Mouse (Mus musculus) embryonic facial prominence, embryonic 14.5 days (tissue): ENCODE data around the gene AI467606. TPM values are rescaled to one million over a fixed set of nuclear protein-coding genes. Genes with fewer than 3 reads are reported as not detected.

ENCODE experiments used
- ATAC-seq: fragments of 200-750 bp; cut with Nextera tagmentation; 2 replicates; pipeline ENCODE4 v1.8.0; 2017; ENCODE audit warnings: low read depth, moderate number of reproducible peaks, moderate TSS enrichment
- DNase-seq: peaks from one replicate; pipeline ENCODE4 v3.0.0-alpha.2; 2015; ENCODE audit warnings: low spot score
- H3K27ac ChIP-seq: fragments of 300-500 bp; sonication (generic); replicated peaks from 2 replicates; pipeline ENCODE4 v1.5.1; 2014; ENCODE audit warnings: low read depth, mild to moderate bottlenecking, low read length, moderate library complexity
- H3K27me3 ChIP-seq: fragments of 300-500 bp; sonication (generic); replicated peaks from 2 replicates; pipeline ENCODE4 v1.6.1; 2014; ENCODE audit warnings: low read length; ENCODE audit not compliant: control insufficient read depth, insufficient read depth
- H3K36me3 ChIP-seq: fragments of 300-500 bp; sonication (generic); 2 replicates; pipeline ENCODE4 v1.6.1; 2014; ENCODE audit warnings: low read length, mixed read lengths; ENCODE audit not compliant: control insufficient read depth, insufficient read depth
- H3K4me1 ChIP-seq: fragments of 300-500 bp; sonication (generic); 2 replicates; pipeline ENCODE4 v1.6.1; 2014; ENCODE audit warnings: antibody characterized with exemption, low read length; ENCODE audit not compliant: control insufficient read depth, insufficient read depth
- H3K4me2 ChIP-seq: fragments of 300-500 bp; sonication (generic); 2 replicates; pipeline ENCODE4 v1.6.1; 2014; ENCODE audit warnings: low read depth, mild to moderate bottlenecking, low read length, moderate library complexity, mixed read lengths
- H3K4me3 ChIP-seq: fragments of 300-500 bp; sonication (generic); 2 replicates; pipeline ENCODE4 v1.5.1; 2014; ENCODE audit warnings: low read depth, mild to moderate bottlenecking, low read length
- H3K9ac ChIP-seq: fragments of 300-500 bp; sonication (generic); 2 replicates; pipeline ENCODE4 v1.6.1; 2014; ENCODE audit warnings: low read depth, mild to moderate bottlenecking, low read length, moderate library complexity, mixed read lengths
- H3K9me3 ChIP-seq: fragments of 300-500 bp; sonication (generic); 2 replicates; pipeline ENCODE4 v1.6.1; 2016; ENCODE audit warnings: low read length; ENCODE audit not compliant: control insufficient read depth
- WGBS: fragments of 180-500 bp; shearing (Covaris S2); extraction: QIAGEN DNeasy Blood & Tissue Kit; methylation state at CpG from one replicate; pipeline ENCODE4 v1.1.7; 2014; 5-methylcytosine and 5-hydroxymethylcytosine counted together
- polyA plus RNA-seq: library from polyadenylated mRNA; unstranded; fragments of >200 nt; fragmentation: Nextera tagmentation; extraction: Ambion mirVana; gene quantifications from 2 replicates; pipeline ENCODE4 v1.2.1, GENCODE M21; 2014

Gene AI467606
- 3.8 and 4.5 TPM in 2 replicates for polyA plus RNA-seq

DNA sequence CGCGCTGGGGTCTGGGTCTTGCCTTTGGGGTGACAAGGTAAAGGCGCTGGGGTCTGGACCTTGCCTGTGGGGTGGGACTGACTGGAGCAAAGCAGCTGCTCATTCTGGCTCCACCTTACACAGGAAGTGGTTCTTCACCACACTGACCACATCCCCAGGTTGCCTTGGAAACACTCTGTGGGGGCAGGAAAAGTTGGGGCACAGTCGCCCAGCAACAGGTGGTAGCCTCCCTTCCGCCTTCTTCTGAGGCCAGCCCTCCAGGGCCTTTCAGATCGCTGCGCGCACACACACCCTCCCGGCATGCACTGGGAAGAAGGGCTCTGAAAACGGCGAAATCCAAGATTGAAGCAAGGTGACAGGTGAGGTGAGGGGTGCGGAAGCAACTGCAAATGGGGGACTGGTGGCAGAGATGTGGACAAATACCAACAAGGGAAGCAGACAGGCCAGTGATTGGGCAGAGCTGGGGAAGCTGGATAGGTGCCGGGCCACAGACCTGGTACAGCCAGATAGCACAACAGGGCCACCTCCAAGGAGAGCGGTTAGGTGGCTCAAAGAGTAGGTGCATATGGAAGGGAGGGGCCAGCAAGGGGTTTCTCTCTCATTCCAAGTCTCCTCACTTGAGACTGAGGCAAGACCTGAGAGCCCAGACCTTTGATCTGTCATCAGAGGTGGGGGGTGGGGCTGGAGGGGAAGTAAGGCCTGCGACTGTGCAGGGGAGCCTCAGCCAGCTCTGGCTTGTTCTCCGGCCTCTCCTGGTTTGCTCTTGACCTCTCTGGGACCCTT is at the start of gene AI467606:
AI467606 (plus strand) TSS at position 246 of the 783 bp plus-strand sequence.
- Histone ChIP-seq H3K9me3 (no peaks in the 10 kb centered on the region), H3K9ac (peak within 1 kb of the TSS; percentile 3; the same call in 1 of the 2 replicates), H3K4me3 (peak within 1 kb of the TSS; percentile 8), H3K36me3 (no peaks in the 10 kb centered on the region), H3K4me2 (peak within 1 kb of the TSS; percentile 38), H3K27me3 (peaks cover 4% of the 10 kb centered on the region; the same call in 1 of the 2 replicates), H3K4me1 (peaks cover 3% of the 10 kb centered on the region; the same call in 1 of the 2 replicates), H3K27ac (no peak within 1 kb of the TSS)
- peak; percentile 62 for ATAC-seq
- DNase-seq = peak; percentile 62
- WGBS = 67% methylated on average over 15 of the region's 16 CpGs

DNA sequence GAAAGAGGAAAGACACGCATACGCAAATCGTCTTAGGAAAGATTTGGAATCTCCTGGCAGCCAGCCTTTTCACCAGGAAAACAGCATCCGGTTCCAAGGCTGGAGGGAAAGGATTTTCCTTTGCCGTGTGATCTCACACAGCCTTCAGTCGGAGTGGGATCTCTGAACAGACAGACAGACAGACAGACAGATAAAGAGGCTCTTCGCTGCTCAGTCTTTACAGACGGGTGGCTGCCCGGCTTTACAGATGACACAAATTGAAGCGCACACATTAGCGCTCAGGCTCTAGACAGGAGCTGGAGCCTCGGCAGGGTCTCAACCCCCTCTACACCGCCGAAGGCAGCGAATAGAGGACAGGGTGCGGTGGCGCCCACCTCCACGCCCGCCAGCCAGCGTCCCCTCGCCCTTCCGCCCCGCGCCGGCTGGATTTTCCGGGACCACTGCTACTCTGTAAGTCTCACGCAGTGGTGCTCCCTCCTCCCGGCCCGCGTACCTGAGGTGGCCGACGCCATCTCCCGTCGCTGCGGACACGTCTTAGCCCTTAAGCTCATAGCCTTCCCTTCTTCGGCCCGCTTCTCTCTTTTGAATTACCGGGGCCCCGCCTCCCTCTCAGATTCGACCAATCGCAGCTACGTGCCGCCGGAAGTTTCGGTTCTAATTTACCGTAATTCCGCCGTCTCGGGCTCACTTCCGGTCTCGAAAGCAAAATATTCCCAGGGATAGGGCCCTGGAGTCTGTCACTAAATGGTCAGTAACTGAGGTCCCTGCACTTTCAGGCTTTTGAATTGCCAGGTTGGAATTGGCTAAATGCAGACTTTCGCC is 49.1 kb upstream of the AI467606 start, which contains the start of gene Kif22:
Kif22 (minus strand) TSS at position 621 of the 822 bp plus-strand sequence.
- under 1% methylated on average over 51 of the region's 53 CpGs for WGBS
- DNase-seq = peak; percentile 96
- H3K9ac ChIP-seq = peak within 1 kb of the TSS; percentile 87
- H3K36me3 ChIP-seq = peaks cover 14% of the 10 kb centered on the region; the same call in 1 of the 2 replicates
- H3K4me3 ChIP-seq = peak within 1 kb of the TSS; percentile 80
- H3K27ac ChIP-seq = peak within 1 kb of the TSS; percentile 76
- H3K4me2 ChIP-seq = peak within 1 kb of the TSS; percentile 79
- peak; percentile 91 for ATAC-seq
- H3K9me3 ChIP-seq = no peaks in the 10 kb centered on the region
- peaks cover 5% of the 10 kb centered on the region; the same call in 1 of the 2 replicates for H3K4me1 ChIP-seq
- no peaks in the 10 kb centered on the region for H3K27me3 ChIP-seq

DNA sequence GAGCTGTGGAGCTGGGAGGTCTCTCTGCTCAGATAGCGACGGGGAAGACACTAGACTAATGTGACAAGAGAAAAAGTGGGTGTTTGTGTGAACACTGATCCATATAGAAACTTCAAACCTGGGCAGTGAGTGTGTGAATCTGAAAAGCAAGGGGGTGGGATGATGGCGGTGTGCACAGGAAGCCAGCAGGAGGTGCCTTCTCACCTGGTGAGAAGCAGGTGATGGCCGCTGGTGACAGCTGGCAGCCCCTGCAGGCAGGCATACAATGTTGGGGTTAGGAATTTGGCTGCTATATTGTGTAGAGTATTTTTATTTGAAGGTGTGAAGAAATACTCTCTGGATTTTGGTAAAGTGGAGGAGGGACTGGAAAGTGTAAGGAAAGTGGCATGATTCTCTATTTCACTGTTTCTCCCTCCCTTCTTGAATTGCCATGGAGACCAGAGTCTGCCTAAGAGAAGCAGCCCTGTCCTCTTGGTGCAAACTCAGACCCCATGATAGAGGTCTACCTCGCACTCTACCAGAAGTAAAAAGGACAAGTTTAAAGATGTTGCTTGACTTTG is 36.1 kb upstream of the AI467606 start:
- 65% methylated on average over 5 of the region's 5 CpGs for WGBS
- Histone ChIP-seq H3K9ac (no peak overlapping the region), H3K4me3 (no peak overlapping the region), H3K4me2 (no peak overlapping the region), H3K4me1 (no peaks in the 10 kb centered on the region), H3K27me3 (no peaks in the 10 kb centered on the region), H3K27ac (no peak overlapping the region), H3K36me3 (no peaks in the 10 kb centered on the region), H3K9me3 (no peaks in the 10 kb centered on the region)
- no peak for DNase-seq
- ATAC-seq = no peak

DNA sequence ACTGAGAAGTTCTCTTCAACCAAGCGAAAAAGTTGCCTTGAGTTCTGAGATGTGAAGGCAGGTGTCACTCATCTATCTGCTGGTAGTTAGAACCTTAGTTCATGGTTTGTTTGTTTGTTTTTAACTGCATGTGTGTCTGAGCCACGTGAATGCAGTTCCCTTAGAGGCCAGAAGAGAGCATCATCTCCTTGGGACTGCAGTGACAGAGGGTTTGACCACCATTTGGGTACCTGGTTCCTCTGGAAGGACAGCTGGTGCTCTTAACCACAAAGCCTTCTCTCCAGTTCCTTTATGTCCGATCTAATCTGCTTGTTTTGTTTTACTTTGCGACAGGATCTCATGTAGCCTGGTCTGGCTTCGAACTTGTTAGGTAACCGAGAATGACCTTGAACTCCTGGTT is 25.6 kb upstream of the AI467606 start:
- Histone ChIP-seq H3K4me3 (no peak overlapping the region), H3K27me3 (no peaks in the 10 kb centered on the region), H3K9me3 (no peaks in the 10 kb centered on the region), H3K36me3 (no peaks in the 10 kb centered on the region), H3K9ac (no peak overlapping the region), H3K4me2 (no peak overlapping the region), H3K4me1 (no peaks in the 10 kb centered on the region), H3K27ac (no peak overlapping the region)
- 90% methylated on average over 6 of the region's 6 CpGs for WGBS
- DNase-seq = no peak
- ATAC-seq = no peak

DNA sequence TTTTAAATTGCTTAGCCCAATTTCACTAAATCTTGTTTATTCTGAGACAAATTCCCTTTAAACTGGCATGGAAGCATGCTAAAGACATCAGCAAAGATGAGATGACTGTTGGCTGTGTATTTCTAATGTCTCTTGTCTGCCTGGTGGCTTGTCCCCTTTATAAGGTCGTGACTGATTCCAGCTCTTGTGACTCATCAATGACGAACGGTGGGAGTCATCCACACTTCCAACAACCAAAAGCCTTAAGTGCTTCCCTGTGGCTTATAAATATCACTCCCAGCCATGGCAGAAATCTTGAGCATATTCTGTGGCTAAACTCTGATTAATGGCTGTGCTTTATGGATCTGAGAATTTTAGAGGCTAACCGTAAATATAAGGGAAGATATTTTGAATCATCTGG is 24.8 kb upstream of the AI467606 start:
- 75% methylated on average over 4 of the region's 4 CpGs for WGBS
- Histone ChIP-seq H3K27me3 (no peaks in the 10 kb centered on the region), H3K9me3 (no peaks in the 10 kb centered on the region), H3K4me2 (no peak overlapping the region), H3K4me3 (no peak overlapping the region), H3K27ac (no peak overlapping the region), H3K36me3 (no peaks in the 10 kb centered on the region), H3K9ac (no peak overlapping the region), H3K4me1 (no peaks in the 10 kb centered on the region)
- ATAC-seq (no peak), DNase-seq (no peak)

DNA sequence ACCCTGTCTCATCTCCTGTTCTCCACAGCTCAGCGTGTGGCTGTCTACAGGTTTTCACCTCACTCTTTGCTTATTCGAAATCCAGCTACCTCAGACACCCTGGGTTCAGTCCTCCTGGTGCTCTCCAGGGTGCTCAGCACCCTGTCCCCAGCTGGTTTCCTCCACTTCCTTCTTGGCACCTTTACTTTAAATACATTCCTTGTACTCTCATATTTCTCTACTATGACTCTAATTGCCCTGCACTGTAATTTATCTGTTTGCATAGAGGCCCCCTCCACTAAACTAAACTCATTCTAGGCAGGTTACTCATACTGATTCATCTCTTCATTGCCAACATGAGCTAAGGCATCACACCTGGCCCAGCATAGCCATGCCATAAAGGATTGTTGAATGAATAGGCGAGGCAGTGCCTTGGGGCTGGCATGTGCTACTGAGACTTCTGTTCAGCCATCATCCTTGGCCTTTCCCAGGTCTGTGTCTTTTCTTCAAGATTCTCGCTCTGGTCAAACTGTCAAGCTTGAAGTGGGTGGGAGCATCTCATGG is 20.2 kb upstream of the AI467606 start:
- Histone ChIP-seq H3K27me3 (no peaks in the 10 kb centered on the region), H3K36me3 (no peaks in the 10 kb centered on the region), H3K9me3 (no peaks in the 10 kb centered on the region), H3K4me2 (no peak overlapping the region), H3K4me1 (no peaks in the 10 kb centered on the region), H3K4me3 (no peak overlapping the region), H3K27ac (no peak overlapping the region), H3K9ac (no peak overlapping the region)
- ATAC-seq = no peak
- DNase-seq = no peak
- WGBS = 75% methylated on average over 4 of the region's 4 CpGs

DNA sequence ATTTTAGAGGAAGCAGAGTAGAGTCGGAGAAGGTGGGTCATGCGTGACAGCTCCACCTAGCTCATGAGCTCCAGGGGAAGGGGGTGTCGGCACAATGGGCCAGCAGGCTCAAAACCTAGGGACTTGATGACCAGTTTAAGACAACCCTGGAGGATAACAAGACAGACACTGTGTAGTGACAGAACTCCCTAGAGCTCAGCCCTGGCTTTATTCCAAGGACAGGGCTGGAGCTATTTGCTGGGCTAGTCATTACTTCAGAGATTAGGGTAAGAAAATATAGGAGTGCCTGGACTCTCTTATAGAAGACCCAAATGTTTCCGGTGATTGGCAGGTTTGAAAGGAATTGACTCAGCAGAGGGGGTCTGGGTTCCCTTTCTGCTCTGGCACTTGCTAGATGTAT is 17.9 kb upstream of the AI467606 start:
- DNase-seq = no peak
- 81% methylated on average over 4 of the region's 4 CpGs for WGBS
- Histone ChIP-seq H3K27ac (no peak overlapping the region), H3K4me2 (no peak overlapping the region), H3K9me3 (no peaks in the 10 kb centered on the region), H3K4me3 (no peak overlapping the region), H3K4me1 (no peaks in the 10 kb centered on the region), H3K36me3 (no peaks in the 10 kb centered on the region), H3K27me3 (no peaks in the 10 kb centered on the region), H3K9ac (no peak overlapping the region)
- ATAC-seq = no peak

DNA sequence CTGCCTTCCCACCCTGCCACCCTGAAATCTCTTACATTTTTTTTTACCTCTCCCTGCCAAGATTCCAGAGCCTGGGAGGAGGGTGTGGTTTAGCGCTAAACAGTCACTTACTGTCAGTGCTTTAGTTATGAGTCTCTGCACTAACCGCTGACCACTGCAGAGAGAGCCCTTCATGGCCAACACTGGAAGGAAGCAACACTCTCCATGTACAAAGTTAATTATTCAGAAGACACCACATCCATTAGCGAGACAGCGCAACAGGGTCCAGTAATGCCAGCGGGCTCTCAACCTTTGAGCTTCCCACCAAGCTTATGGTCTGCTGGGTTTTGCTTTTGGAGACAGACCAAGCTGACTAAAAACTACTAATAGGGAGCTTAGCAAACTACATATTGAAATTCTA is 15.0 kb upstream of the AI467606 start:
- no peaks in the 10 kb centered on the region for H3K9me3 ChIP-seq
- no peaks in the 10 kb centered on the region for H3K4me1 ChIP-seq
- H3K36me3 ChIP-seq = no peaks in the 10 kb centered on the region
- DNase-seq (peak; percentile 6), ATAC-seq (no peak)
- H3K27ac ChIP-seq = no peak overlapping the region
- no peak overlapping the region for H3K4me3 ChIP-seq
- WGBS = 87% methylated on average over 5 of the region's 5 CpGs
- no peaks in the 10 kb centered on the region for H3K27me3 ChIP-seq
- no peak overlapping the region for H3K4me2 ChIP-seq
- H3K9ac ChIP-seq = no peak overlapping the region
